Mouse (Mus musculus) activated CD4-positive, CD25-positive, alpha-beta regulatory T cell, adult 4 months (primary cell): ENCODE data around the gene Hist1h4i. TPM values are rescaled to one million over a fixed set of nuclear protein-coding genes. Genes with fewer than 3 reads are reported as not detected.

Experiments used
- ATAC-seq: one replicate; pipeline ENCODE4 v1.8.0; 2017
- polyA plus RNA-seq, 2 experiments: library from polyadenylated mRNA; unstranded; fragments of 100-300 nt; shearing (Covaris generic); gene quantifications; one replicate each; pipeline ENCODE4 v1.2.1; 2017

Hist1h4i gene
- polyA plus RNA-seq, 2 experiments from 2014 or later: 5.9 to 14.6 TPM

DNA sequence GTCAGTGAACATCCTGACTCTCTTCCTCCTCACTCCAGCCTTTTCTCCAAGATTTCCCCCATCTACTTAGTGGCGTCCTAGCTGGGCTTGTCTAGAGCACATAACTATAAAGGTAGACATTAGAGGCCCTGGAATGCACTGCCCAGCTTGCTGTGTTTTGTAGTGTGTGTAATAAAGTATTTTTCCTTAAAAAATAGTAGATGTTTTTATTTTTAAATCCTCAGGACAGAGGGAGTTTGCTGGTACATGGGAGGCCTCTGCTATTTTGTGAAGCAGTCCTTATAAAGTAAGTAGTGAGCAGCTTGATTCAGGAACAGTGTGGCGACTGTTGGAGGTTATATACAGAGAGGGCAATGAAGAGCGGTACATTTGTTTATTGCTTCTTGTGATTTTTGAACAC lies 32.5 kb downstream of the Hist1h4i start:
- no peak for ATAC-seq

DNA sequence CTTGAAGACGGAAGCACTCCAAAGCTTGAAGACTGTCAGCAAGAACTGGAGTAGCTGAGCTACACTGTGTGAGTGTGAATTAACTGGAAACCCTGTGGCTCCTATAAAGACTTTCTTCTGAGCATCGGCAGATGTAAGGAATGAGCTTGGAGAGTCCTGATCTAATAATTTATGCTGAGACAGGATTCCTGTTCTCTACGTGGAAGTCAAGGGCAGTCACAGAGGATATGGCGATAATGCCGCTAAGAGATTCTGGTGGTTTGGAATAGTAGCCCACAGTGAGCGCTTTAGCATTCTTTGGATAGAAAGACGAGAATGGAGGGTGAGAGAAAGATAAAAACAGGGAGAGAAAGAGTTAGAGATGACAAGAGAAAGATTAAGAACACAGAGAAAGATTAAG lies 33.3 kb downstream of the Hist1h4i start:
- ATAC-seq: no peak

DNA sequence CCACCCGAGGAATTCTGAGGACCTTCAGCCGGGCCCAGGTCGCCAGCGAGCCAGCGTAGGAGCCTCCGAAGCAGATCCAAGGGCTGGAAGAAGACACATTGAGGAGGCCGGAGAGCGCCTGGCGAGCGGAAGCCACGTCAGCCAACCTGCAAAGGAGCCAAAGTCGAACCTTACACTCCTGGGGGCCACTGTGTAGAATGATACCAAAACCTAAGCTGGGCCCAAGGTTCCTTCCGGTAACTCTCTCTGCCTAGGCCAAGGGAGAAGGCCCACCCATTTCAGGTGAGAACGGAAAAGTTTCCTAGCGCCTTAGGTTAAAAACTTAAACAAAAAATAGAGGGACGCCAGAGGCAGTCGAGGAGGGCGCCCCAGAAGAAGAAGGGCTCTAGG lies 34.0 kb downstream of the Hist1h4i start:
- ATAC-seq: no peak

DNA sequence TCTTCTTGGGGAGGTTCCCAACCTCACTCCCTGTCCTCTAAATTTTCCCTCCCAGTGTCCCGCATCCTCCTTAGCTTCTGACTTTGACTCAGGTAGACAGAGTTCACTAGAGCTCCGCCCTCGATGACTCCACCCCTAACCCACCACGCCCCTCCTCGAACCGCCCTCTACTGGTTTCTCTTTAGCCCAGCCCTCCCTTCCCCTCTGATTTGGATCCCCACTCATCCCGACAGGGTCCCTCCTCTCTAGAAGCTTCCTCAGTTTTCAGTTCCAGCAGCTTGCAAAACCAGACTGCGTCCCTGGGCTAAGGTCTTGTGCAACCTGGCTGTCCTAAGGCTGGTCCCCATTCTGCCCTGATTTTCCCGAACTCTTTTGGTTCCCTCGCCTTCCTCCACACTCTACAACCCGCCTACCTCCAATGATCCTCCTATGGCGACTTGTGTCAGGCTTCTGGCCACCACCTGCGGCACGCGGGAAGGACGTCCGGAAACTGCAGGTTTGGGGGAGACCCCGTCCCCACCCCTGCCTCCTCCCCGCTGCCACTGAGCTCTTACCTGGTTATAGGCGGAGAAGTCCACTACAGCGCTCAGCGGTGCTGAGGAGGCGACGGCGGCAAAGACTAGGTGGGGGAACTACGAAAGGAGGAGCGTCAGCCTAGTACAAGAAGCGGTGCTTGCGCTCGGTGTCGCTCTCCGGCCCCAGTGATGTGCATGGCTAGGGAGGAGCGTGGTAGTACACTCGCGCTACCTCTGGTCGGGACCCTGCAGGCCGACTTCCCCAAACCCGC lies 34.6 kb downstream of the Hist1h4i start:
- ATAC-seq: peak; percentile 74

DNA sequence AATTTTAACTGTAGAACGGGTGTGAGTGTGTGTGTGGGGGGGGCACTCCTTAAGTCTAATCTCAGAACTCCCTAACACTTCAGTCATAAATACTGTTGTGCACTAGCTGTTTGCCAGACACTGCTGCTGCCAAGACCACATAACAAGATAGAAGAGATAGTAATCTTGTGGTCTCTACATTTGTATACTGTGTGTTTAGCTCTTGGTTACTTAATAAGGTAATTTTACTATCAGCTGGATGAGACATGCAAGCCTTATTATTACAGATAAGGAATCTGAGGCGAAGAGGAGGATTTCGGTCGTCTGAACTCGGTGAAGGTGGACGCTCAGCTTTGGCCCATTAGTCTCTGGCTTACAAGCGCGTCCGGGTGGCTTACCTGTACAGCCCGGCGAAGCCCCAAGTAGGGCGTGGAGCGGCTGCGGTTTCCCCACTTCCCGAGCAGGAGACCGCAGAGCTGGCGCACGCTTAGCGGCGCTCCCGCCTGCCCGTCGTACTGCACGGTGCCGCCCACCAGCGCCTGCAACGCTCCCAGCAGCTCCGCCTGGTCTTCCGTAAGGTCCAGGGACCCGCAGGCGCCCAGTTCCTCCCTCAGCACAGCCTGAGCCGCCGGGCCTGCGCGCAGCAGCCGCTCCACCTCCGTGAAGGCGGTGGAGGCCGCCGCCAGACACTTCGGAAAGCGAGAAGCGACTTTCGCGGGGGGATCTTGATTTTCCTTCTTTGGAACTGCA lies 35.4 kb downstream of the Hist1h4i start:
- peak; percentile 66 for ATAC-seq

DNA sequence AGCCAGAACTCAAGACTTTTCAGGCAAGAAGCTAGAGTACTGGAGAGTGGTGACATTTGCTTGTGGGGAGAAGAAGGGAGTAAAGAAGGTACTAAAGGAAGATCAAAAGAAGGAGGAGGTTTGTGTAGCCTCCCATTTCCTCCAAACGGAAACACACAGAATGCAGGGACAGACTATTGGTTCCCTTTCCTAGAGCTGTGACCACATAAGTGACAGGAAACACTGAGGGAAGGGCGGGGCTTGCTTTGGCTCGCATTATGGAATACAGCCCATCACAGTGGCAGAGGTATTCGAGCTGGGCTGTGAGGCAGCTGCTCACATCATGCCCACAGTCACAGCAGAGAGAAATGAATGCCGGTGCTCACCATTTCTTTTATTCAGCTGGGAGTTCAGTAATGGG lies 39.3 kb downstream of the Hist1h4i start:
- peak; percentile 14 for ATAC-seq

DNA sequence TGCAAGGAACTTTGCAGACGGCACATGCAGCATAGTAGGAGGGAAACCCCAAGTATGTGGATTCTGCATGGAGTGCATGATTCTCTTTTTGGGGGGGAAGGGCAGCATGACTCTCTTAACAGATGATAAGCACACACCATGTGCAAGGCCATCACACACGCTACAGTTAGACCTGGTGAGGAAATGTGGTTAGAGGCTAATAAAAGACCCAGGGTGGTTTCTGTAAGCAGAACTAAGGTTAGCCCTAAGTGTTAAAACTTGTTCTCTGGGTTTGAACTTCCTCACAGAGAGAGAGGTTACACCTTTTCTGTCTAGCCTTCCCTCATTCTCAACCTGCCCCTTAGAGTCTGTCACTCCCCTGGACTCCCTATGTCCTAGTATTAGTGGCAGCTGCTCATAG lies 39.8 kb downstream of the Hist1h4i start:
- ATAC-seq: no peak

DNA sequence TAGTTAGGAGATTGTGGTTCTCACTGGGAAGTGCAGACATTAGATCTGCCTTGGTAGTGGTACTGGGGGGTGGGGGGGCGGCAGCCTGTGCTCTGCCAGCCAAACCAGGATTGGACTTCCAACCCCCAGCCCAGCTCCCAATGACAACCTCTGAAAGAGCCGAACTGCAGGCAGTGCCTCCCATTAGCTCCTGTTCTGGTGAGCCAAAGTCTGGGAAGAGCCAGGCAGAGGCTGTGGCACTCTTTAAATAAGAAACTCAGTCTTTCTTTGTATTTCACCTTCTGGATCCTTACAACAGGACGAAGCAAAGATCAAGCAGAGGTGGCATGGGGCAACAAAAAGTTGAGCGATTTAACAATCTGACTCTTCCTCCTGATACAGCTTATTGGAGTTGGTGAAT lies 42.0 kb downstream of the Hist1h4i start:
- no peak for ATAC-seq

DNA sequence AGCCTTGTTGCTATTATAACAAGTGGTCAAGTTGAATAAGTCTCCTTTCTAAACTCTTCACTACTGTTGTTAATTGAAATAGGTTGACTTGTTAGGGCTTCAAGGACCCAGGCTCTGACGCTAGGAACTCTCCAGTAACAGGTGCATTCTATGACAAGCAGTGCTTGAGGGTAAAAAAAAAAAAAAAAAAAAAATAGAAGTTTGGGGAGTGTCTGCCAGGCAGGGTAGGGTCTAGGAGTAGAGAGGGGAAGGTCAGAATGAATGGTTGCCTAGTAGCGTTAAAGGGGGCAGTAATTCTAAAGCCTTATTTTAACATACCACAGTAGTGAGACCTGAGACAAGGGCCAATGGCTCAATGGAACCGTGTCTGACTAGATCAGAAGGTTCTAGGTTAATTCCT lies 42.8 kb downstream of the Hist1h4i start:
- no peak for ATAC-seq

DNA sequence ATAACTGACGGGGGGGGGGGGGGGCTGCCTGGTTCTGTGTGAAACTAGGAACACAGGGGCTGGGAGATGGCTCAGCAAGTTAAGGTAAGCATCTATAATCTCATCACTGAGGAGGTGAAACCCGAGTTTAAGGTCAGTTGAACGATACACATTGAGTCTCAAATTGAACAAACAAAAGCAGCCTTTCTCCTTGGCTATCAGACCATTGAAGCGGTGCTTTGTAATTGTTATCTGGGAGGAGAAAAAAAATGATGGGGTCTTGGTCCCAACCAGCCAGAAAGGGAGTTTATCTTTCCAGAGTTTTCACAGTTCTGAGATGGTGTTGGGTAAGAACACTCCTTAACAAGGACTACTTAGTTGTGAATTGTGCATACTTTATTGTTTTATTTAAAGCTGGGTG lies 43.3 kb downstream of the Hist1h4i start:
- ATAC-seq: no peak

DNA sequence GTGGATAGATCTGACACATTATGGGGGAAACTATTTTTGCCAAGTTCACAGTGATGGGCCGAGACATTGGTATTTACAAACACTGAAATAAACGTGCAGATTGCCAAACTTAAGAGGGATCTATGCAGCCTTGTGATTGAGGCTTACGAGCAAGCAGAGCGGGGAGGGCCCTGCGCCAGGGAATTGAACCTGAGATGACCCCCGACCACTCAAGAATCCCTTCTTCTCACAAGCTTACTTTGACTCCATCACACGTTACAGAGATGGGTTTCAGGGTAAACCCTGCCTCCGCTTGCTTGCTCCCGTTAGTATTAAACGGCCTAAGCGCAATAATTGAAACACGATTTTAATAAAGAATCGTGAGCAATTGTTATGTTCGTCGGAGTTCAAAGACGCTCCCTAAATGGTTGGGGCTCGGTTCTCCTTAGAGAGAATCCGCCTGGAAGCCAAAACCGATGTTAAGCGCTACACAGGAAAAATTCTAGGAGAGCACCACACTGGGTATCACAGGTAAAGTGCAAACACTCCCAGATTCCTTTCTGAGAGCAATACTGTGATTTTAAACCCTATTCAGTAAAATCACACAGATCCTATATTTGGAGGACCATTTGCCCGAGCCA lies 43.9 kb downstream of the Hist1h4i start:
- no peak for ATAC-seq

DNA sequence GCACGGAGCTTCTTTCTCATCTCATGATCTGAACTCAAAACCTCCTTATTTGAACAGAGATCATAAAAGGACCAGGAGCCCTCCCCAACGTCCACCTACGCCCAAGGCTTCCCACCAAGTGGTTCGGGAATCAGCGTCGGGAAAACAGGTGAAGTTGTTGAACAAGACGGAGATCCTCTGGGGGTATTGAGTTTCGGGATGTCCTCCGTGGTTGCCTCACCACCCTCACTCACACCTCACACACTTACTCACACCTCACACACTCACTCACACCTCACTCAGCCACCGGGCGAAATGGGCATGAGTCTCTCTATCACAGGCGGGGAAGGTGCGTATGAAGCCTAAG lies 44.3 kb downstream of the Hist1h4i start:
- no peak for ATAC-seq

DNA sequence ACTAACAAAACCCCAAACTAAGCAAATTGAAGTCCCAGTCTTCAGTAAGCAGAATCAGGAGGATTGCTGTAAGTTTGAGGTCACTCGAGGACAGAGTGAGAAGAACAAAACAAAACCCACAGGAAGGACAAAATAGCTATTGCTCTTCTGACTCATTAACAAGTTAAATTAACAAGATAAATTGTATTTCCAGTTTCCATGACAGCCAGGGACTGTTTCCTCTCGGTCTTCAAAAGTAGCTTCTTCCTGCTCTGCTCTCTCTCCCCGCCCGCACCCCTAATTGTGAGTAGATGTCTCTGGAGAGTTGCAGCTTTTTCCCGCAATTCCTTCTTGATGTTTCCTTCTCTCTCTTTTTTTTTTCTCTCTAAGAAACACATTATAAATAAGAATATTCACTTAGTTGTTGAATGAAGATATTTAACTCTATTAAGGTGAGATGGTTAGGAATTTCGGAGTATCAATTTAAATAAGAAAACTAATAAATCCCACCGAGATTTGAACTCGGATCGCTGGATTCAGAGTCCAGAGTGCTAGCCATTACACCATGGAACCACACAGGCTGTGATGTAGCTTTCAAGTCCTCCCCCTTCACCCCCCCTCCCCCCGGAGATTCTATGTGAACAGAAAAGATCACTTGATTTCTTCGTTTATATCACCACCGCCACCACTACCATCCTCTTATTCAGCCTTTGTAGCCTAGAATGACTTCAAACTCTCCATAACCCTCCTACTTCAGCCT lies 44.9 kb downstream of the Hist1h4i start:
- ATAC-seq: peak; percentile 54

DNA sequence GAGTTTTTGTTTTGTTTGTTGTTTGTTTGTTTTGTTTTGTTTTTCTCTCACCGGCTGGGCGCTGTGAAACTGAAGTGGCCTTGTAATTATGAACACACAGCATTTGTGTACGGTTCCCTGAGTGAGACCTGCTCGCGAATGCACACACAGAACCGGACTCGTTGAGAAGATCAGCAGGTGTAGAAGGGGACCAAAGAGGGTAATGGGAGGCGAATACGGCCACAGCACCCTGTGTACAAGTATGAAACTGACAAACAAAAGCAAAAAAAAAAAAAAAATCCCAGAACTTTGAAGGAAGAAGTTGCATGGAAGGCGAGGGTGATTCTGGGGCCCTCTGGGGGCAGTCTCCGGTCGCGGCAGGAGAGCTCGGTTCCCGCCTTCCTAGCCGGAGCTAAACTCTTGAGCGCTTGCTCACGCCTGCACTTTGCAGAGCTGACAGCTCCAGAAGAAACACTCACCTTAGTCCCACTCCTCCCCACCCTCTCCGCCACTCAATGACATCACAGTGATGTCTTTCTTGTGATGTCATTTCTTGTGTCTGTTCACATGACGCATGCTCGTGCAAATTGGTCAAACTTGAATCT lies 45.7 kb downstream of the Hist1h4i start:
- ATAC-seq: peak; percentile 10

DNA sequence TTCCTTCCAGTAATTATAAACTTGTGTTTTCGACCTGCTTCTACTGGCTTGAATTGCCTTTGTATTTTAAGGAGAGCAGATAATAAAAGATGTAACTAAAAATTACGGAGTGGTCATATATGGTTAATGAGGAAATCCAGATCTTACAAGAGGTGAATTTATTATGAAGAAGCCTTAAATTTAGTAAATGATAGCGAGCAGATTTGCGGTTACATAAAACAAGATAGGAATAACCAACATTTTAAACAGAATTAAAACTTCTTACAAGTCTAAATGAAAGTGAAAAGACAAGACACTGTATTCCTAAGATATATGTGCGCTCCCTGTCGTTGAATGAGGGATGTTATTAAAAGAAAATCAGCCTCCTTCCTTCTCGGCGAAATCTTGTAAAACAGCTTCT lies 46.3 kb downstream of the Hist1h4i start:
- no peak for ATAC-seq

DNA sequence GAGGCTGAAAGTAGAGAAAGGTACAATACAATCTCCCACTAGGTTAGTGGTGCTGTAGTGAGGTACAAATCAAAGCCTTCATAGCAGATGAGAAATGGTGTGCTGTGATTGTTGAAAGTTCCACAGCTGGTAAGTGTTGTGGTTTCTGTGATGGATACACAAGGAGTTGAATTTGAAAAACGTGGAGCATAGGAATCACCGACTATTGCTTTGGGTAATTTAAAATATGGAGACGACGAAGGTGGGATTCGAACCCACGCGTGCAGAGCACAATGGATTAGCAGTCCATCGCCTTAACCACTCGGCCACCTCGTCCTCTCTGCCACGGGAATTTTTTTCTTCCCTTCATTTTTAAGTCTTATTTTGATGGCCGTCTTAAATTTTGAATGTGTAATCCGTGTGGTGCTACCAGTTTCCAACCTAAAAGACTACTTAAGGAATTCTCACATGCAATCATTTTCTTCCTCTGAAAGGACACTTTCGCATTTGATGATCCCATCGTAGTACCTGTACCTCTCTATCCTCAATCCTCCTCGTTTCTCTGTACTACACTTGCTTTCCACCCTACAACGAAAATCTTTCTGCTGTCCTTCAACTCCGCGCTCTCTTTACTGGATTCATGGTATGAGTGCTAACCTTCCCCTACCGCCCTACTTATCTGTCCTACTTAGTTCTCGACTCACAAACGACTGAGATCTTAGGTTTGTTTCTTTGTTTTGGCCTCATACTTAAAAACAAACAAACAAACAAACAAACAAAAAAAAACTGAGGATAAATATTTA lies 47.0 kb downstream of the Hist1h4i start:
- no peak for ATAC-seq

DNA sequence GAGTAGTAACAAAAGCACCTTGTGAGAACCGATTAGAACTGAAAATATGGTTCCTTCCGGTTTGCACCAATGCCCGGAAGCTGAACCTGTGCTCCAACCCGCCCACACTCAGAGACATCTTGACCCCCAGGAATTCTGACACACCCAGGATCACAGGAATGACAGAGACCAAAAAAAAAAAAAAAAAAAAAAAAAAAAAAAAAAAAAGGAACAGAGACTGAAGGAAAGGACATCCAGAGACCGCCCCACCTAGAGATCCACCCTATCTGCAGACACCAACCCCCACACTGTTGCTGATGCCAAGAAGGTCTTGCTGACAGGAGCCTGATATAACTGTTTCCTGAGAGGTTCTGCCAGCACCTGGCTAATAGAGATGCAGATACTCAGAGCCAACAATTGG lies 48.6 kb downstream of the Hist1h4i start:
- ATAC-seq: no peak

Other genes with a start within 250 kb of the Hist1h4i start
- gene Hist1h2bq, start 231.2 kb downstream of the Hist1h4i start, polyA plus RNA-seq: 1 to 10 TPM; 4.2 to 9.2 TPM
- 1 to 10 TPM in 1 of 2 experiments, not detected in 1; 2.4 TPM for gene Hist1h2ao, start 230.9 kb downstream of the Hist1h4i start, polyA plus RNA-seq
- gene Hist1h4m, start 229.6 kb downstream of the Hist1h4i start, polyA plus RNA-seq: 1 to 10 TPM in 1 of 2 experiments, not detected in 1; 6.5 TPM
- 10 to 100 TPM in 1 of 2 experiments, not detected in 1; 15.9 TPM for gene Hist1h4n, start 209.2 kb downstream of the Hist1h4i start, polyA plus RNA-seq
- 100 to 1,000 TPM; 214 to 439 TPM for gene Hist1h2ap, start 207.9 kb downstream of the Hist1h4i start, polyA plus RNA-seq
- gene Hist1h2br, start 207.6 kb downstream of the Hist1h4i start, polyA plus RNA-seq: 1 to 10 TPM; 4.0 to 9.2 TPM
- not detected for gene Zfp184, start 96.3 kb downstream of the Hist1h4i start, polyA plus RNA-seq
- not detected for gene Pom121l2, start 60.2 kb downstream of the Hist1h4i start, polyA plus RNA-seq
- under 1 TPM; 0.19 to 0.48 TPM for gene Prss16, start 31.6 kb downstream of the Hist1h4i start, polyA plus RNA-seq
- gene Hist1h2ah, start 5.8 kb downstream of the Hist1h4i start, polyA plus RNA-seq: 100 to 1,000 TPM in 1 of 2 experiments, not detected in 1; 174 TPM
- 1 to 10 TPM; 2.6 to 4.2 TPM for gene Hist1h2bk, start 5.5 kb downstream of the Hist1h4i start, polyA plus RNA-seq
- not detected for gene Hist1h2ag, start 1.6 kb upstream of the Hist1h4i start, polyA plus RNA-seq
- gene Hist1h2bj, start 1.9 kb upstream of the Hist1h4i start, polyA plus RNA-seq: 10 to 100 TPM in 1 of 2 experiments, 1 to 10 TPM in 1; 4.4 to 13.9 TPM
- gene Vmn1r188, start 43.1 kb upstream of the Hist1h4i start, polyA plus RNA-seq: not detected
- not detected for gene Vmn1r189, start 64.5 kb upstream of the Hist1h4i start, polyA plus RNA-seq
- gene Vmn1r191, start 142.6 kb upstream of the Hist1h4i start, polyA plus RNA-seq: not detected
- not detected for gene Vmn1r192, start 149.8 kb upstream of the Hist1h4i start, polyA plus RNA-seq
- not detected for gene Vmn1r193, start 181.8 kb upstream of the Hist1h4i start, polyA plus RNA-seq
- not detected for gene Vmn1r194, start 202.9 kb upstream of the Hist1h4i start, polyA plus RNA-seq
- gene Vmn1r195, start 229.2 kb upstream of the Hist1h4i start, polyA plus RNA-seq: not detected
- gene Vmn1r196, start 248.6 kb upstream of the Hist1h4i start, polyA plus RNA-seq: not detected